Mouse (Mus musculus) v-Abl transformed pro-B cells (cell line): Measurements from ENCODE around the gene Dolpp1.

Experiments
- in situ Hi-C, 2 experiments: fragments of 400-800 bp; cut with MboI; formaldehyde crosslinking; loops; one replicate each; pipeline ENCODE4 v1.15.1; 2025; ENCODE audit not compliant: unreplicated experiment in 2 of 2

Dolpp1 gene

DNA sequence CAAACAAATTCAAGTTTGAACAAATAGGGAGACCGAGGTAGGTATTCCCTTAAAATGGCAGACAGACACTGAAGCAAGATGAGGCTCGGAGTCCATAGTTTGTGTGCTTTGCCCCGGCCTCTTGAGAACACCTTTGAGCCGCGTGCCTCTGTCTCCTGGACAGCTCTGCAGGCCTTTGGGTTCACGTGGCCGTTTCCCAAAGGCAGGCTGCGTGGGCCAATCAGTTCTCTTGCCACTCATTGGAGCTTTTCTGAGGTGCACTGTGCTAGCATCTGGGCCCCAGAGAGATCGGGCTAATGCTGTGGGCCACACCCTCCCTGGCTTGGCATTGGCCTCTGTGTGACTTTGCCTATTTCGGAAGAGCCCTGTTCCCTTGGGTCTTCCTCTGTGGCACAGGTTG lies 16.2 kb upstream of the Dolpp1 start:
- in situ Hi-C loops, result no loop called here

- in situ Hi-C loops, result no loop called here
These were observed 14.3 kb upstream of the Dolpp1 start for GRCm38 (mm10) chr2:30377721-30378120.

DNA sequence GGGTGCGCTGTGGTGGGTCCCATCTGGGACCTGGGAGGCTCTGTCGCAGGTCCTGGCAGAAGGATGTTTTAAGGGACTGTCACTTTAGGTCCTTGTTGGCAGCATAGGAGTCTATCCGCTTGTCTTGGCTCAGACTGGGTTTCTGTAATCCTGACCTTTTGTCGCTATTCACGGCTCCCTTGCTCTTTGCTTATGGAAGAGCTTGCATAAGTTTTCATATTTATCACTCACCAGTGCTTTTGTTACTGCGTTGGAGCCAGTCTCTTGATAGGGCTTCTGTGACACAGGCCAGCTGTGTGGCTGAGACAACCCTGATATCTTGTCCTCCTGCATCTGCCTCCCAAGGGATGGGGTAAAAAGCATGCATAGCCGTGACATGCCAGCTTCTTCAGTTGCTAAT lies 12.7 kb upstream of the Dolpp1 start:
- in situ Hi-C loops, result no loop called here

DNA sequence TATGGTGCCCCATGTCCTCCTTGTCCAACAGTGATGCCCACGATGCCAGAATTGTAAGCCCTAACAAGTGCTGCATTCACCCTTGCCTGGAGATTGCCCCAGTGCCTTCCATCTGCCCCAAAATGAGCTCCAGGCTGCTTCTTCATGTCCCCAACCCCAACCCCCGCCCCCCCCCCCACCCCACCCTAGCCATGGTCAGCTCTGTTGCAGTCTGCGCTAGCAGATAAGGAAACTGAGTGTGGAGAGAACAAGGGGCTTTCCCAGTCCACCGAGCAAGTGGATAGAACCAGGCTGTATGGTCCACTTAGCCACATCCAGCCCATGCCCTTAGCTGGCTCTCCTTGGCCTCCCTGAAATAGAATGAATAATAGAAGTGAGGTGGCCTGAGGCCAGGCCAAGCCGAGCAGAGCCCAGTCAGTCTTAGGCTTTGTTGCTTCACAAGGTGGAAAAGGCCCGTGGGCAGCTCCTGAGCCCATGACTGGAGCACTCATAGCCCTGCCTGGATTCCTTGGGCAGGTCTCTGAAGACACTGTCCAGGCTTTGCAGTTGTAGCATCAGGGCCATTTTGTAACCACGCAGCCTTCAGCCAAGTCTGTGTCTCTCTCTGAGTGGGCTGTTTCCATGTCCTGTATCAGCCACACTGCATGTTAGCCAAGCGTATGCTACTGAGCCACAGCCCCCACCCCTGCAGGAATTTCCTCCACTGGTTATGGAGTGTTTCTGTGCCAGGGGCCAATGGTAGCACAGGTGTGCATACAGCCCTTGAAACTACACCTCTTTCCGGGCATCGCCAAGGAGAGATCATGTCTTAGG lies 11.3 kb upstream of the Dolpp1 start:
- in situ Hi-C loops, result no loop called here

DNA sequence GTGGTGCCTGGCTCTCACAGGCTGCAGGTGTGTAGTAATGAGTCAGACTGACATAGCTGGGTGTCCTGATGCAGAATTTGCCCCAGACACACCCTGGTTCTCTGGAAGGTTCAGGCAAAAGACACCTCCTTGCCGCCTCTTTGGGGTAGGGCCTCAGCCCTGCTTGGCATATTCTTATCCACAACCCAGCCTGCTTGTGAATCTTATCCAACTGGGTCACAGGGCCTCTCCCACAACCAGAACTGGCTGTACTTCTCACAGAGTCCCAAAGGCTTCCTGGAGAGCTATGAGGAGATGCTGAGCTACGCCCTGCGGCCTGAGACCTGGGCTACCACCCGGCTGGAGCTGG lies 10.7 kb upstream of the Dolpp1 start:
- in situ Hi-C loops, result no loop called here

DNA sequence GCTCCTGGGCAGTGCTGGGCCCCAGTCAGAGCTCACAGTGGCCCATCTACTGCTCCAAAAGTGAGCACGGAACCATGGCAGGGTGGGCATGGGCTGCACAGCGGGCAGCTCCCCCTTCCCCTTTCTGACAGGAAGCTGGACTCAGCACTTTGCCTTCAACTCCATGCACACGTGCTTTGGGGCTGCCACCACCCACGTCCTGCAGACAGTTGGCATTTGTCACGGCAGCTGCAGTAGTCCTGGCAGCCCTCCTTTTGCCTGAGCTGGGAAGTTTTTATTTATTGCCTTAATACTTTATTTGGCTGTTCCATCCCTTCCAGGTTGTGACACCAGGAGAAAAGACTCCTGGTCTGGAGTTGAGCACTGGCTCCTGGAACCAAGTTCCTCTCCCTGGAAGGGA lies 7.2 kb upstream of the Dolpp1 start:
- in situ Hi-C loops, result no loop called here

- in situ Hi-C loops, result no loop called here
These were observed 6.5 kb upstream of the Dolpp1 start for GRCm38 (mm10) chr2:30385591-30385990.

DNA sequence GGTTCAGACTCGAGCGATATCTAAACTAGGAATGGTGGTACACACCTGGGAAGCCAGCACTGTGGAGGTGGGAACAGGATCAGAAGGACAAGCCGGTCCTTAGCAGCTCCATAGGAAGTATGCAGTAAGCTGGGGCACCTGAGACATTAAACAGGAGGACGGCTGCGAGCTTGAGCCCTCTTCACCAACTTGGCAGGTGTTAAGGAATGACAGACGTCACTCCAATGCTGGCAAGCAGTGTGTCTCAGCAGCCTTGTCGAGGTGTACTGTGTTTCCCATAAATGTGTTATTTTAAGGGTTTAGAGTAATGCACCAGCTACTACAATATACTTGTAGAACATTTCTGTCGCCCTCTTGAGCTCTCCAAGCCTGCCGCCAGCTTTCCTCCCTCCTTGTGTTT lies 5.1 kb upstream of the Dolpp1 start:
- in situ Hi-C loops, result no loop called here

GRCm38 (mm10) chr2:30389000-30389399 lies 3.1 kb upstream of the Dolpp1 start:
- in situ Hi-C loops, result no loop called here

- in situ Hi-C loops, result no loop called here
These were observed 719 bp downstream of the Dolpp1 start for GRCm38 (mm10) chr2:30392577-30393369.

GRCm38 (mm10) chr2:30393370-30393656 lies 1.3 kb downstream of the Dolpp1 start:
- in situ Hi-C loops, result no loop called here

DNA sequence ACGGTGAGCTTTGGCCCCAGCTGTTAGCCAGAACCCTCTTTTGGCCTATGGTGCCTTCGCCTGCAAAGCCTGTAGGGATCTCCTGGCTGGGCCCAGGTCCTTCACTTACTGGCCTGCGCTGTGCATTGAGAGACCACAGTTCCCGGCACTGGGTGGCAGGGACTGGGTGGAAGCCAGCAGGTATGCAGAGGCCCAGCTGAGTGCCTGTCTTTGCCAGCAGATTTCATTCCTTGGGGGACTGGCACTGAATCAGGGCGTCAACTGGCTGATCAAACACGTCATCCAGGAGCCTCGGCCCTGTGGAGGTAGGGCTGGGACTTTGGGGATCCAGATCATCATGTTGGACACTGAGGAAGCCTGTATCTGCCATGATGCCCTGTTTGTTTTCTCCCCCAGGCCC lies 3.7 kb downstream of the Dolpp1 start:
- in situ Hi-C loops, result no loop called here

DNA sequence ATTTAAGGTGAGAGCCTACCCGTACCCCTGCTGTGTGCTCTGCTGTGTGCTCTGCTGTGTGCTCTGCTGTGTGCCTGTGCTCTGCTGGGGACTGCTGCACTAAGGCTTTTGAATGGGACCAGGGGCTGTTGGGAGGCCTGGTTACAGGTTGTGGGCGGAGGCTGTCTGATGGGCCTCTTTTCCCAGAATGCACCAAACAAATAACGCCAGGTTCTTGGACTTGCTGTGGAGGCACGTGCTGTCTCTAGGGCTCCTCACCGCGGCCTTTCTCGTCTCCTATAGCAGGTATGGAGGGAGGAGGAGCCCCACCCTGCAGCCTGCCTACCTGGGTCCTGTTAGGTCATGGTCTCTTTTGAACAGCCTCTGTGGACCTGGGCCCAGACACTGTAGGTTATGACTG lies 4.2 kb downstream of the Dolpp1 start:
- in situ Hi-C loops, result no loop called here

DNA sequence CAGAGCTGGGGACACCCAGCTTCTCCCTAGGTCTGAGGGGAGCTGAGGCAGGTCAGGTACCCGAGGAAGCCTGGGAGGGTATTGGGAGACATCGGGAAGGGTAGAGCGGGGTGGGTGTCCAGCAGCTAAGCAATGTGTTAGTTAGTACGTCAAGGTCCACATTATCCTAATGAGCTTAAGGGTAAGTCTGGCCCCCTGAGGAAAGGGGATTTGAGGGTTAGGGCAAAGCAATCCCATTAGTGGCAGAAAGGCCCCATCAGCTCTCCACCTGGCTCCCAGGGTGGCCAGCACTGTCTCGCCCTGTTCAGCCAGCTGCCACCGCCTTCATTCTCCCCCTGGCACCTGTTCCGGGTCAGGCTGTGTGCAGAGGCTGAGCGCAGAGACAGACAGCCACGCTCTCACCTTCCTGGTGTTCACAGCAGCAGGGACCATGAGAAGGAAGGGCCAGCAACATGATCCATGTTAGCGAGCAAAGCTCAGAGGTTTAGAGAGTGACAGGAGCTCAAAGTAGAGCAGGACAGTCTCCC lies 6.0 kb downstream of the Dolpp1 start:
- in situ Hi-C loops, result no loop called here

GRCm38 (mm10) chr2:30399191-30400171 lies 7.4 kb downstream of the Dolpp1 start:
- in situ Hi-C loops, result no loop called here

GRCm38 (mm10) chr2:30401581-30401980 lies 9.5 kb downstream of the Dolpp1 start:
- in situ Hi-C loops, result no loop called here

DNA sequence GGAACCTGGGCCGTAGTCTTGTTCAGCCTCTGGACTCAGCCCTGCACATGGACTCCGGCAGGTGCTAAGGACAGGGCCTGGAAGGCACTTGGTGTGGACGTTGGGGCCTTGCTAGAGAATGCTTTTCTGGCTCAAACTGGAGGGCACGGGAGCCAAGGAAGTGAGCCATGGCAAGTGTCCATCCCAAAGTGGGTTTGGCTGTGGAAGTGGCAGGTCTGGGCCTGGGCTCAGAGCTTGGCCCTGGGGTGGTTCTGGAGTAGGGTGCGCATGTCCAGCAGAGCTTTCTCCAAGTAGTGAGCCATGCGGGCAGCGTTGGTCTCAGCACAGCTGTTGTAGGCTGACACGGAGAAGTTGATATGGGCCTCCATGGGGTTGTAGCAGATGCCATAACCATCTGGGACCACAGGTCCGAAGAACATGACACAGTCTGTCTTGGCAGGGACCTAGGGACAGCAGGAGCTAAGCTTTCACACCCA lies 10.3 kb downstream of the Dolpp1 start:
- in situ Hi-C loops, result no loop called here

GRCm38 (mm10) chr2:30402843-30403242 lies 10.8 kb downstream of the Dolpp1 start:
- in situ Hi-C loops, result no loop called here

- in situ Hi-C loops, result no loop called here
These were observed 11.8 kb downstream of the Dolpp1 start for GRCm38 (mm10) chr2:30403870-30404269.

DNA sequence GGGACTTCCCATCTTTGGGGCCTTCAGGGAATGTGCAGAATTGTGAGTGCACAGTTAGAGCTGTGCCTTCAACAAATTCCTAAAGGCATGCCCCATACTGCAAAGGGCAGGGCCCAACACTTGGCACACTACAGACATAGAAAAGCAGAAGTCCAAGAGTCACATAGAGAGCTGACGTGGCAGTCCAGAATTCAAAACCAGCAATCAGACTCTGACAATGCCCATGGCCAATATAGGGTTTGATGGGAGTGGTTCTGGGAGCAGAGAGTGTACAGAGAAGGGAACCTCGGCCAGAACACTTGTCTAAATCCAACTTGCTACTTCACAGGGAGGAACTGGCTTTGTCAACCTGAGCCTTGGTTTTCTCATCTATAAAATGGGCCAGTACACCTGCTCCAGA lies 15.2 kb downstream of the Dolpp1 start:
- in situ Hi-C loops, result no loop called here

- in situ Hi-C loops, result no loop called here
These were observed 15.7 kb downstream of the Dolpp1 start for GRCm38 (mm10) chr2:30407778-30408177.
